Mouse (Mus musculus): Measurements from ENCODE around the gene Tspan32.

Gene Tspan32

DNA sequence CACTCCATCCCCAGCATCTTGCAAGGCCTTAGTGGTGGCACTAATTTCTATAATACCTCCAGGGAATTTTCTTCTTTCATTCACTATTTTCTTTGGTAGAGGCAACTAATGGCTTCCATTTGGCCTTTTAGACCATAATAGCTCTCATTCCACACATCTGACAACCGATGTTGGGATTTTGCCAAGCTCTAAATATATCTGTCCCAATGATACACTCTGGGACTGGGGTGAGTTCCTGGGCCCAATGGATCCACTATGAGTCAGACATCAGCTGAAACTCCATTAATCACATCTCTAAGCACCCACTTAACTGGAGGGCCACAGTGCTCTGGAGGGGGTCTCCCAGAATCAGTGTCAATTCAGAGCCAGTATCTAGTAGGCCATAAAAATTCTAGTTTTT lies 27.0 kb downstream of the Tspan32 start:
- DNase-seq (ENCODE audit: extremely low read depth, low read depth): no peak

- no peak for DNase-seq (ENCODE audit: extremely low read depth, low read depth)
Measured at GRCm38 (mm10) chr7:143033581-143033980, 28.7 kb downstream of the Tspan32 start.

GRCm38 (mm10) chr7:143034112-143034511 lies 29.3 kb downstream of the Tspan32 start:
- no peak for DNase-seq (ENCODE audit: extremely low read depth, low read depth)

GRCm38 (mm10) chr7:143034519-143035450 lies 29.9 kb downstream of the Tspan32 start:
- DNase-seq (ENCODE audit: extremely low read depth, low read depth): no peak

DNA sequence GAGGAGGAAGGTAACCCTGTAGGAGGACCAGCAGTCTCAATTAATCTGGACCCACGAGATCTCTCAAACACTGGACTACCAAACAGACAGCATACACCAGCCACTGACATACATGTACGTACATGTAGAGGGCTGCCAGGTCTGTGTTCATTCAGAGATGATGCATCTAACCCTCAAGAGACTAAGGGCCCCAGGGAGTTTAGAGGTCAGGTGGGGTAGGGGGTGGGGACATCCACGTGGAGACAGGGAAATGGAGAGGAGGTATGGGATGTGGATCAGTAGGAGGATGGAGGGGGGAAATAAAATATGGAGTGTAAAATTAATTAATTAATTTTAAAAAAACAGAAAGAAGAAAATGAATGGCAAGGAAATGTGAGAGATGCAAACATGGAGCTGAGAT lies 31.9 kb downstream of the Tspan32 start:
- no peak for DNase-seq (ENCODE audit: extremely low read depth, low read depth)

- no peak for DNase-seq (ENCODE audit: extremely low read depth, low read depth)
Measured at GRCm38 (mm10) chr7:143037306-143037705, 32.5 kb downstream of the Tspan32 start.

GRCm38 (mm10) chr7:143038174-143038931 lies 33.5 kb downstream of the Tspan32 start:
- peak; percentile 74 for DNase-seq (ENCODE audit: extremely low read depth, low read depth)

DNA sequence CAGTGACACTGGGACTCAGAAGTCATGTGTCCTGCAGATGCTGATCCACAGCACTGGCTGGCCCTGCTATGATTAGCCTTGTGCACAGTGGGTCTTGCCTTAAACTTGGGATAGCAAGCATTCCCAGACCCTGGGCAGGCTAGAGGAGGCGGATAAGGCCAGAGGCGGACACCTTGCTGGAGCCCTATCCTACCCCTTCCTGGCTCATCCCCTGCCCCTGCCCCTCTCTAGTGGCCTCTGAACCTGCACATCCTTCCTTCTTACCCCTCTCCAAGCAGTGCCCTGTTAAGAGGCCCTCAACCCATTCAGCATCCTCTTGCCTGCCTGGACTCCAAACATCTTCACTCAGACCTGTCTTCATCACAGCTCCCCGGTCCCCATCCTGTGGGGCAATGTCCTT lies 35.7 kb downstream of the Tspan32 start:
- DNase-seq (ENCODE audit: extremely low read depth, low read depth): no peak

- no peak for DNase-seq (ENCODE audit: extremely low read depth, low read depth)
Measured at GRCm38 (mm10) chr7:143041138-143041822, 36.4 kb downstream of the Tspan32 start.

- DNase-seq (ENCODE audit: extremely low read depth, low read depth): no peak
Measured at GRCm38 (mm10) chr7:143042089-143042488, 37.2 kb downstream of the Tspan32 start.

- no peak for DNase-seq (ENCODE audit: extremely low read depth, low read depth)
Measured at GRCm38 (mm10) chr7:143042897-143043300, 38.1 kb downstream of the Tspan32 start.

DNA sequence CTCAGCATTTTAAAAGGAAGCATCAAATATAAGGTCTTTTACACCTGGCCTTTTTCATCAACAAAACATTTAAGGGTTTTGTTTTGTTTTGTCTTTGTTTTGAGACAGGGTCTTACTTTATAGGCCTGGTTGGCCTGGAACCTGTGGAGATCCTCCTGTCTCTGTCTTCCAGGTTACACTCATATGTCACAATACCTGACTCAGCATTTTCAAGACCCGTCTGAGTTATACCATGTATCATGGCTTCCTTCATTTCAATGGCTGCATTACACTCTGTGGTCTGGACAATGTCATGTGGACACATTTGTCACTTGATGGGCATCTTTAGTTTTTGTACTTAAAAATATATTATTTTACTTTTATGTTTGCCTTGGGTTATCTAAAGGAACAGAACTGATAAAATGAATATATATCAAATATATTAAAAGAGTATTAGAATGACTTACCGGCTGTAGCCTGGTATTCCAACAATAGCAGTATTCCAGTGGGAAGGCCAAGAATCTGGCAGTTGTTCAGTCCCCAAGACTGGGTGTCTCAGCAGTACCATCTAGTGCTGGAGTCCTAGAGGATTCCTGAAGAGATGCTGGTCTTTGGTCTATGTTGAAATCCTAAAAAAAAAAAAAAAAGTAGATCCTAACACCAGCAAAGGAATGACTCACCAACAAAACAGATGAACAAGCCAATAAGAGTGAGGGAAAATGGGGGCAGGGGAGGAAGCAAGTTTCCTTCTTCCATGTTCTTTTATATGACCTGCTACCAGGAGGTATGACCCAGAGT lies 39.4 kb downstream of the Tspan32 start:
- no peak for DNase-seq (ENCODE audit: extremely low read depth, low read depth)

DNA sequence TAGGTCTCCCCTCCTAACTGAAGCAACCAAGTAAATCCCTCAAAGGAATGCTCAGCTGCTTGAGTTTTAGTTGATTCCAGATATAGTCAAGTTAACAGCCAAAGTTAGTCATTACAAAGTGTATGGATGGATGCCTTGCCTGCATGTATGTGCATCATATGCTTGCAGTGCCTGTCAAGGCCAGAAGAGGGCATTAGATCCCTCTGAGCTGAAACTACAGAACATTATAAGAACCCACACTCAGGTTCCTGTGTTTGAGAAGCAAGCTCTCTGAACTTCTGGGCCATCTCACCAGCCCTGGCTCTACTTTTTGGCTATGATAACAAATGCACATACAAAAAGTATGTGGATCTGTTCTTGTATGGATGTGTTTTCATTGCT lies 40.0 kb downstream of the Tspan32 start:
- no peak for DNase-seq (ENCODE audit: extremely low read depth, low read depth)

- no peak for DNase-seq (ENCODE audit: extremely low read depth, low read depth)
Measured at GRCm38 (mm10) chr7:143046358-143046757, 41.5 kb downstream of the Tspan32 start.

DNA sequence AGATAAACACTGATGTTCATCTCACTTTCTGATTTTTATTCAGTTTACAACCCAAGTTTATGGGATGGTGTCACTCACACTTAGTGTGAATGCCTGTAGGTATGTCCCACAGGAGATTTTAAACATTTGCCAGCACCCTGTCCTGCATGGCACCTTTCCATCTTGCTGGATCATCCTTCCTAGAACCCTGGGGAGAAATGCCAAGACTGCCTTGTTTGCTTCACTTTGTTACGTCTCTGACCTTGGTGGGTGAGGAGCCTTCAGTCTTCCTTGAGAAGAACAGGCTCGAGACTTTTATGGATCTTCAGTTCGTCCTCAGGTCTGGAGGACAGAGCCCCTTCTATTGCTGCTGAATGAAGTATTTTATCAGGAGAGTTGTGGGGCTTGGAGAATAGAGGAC lies 44.5 kb downstream of the Tspan32 start:
- no peak for DNase-seq (ENCODE audit: extremely low read depth, low read depth)

- DNase-seq (ENCODE audit: extremely low read depth, low read depth): no peak
Measured at GRCm38 (mm10) chr7:143049841-143050816, 45.3 kb downstream of the Tspan32 start.

DNA sequence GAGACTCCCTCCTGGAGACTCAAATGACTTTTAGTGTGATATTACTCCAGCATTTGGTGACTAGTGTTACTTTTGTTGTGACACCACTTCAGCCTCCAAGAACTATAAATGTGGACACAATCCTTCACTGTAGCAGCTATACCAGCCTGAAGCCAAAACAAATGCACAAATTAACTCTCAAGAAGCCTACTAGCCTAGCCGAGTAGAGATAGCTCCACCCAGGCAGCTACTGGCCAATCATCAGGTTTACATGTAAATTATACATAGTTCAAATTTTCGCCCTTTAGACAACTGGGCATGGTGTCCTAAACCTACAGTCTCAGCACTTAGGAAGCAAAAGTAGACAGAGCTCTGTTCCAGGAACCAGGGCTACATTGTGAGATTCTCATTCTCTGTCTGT lies 46.5 kb downstream of the Tspan32 start:
- DNase-seq (ENCODE audit: extremely low read depth, low read depth): no peak

DNA sequence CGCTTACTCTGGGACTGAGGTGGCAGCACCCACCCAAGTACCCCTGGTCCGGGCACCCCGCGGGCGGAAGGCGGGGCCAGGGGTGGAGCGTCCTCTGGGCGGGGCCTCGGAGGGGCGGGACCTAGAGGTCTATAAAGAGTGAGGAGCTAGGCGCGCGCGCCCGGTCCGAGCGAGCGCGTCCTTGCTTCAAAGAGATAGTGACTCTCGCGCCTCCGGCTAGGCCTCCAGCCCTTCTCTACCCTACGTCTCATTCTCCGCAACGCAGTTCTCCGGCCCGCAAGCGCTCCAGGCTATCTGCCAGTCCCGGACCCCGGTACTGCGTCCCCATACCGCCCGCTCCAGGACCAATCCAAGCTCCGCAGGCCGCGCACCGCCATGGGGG lies 47.8 kb downstream of the Tspan32 start, which contains the start of gene Cd81:
Cd81 (plus strand) TSS at position 114 of the 382 bp plus-strand sequence.
- DNase-seq (ENCODE audit: extremely low read depth, low read depth): peak; percentile 67

GRCm38 (mm10) chr7:143053008-143053899 lies 48.4 kb downstream of the Tspan32 start:
- no peak for DNase-seq (ENCODE audit: extremely low read depth, low read depth)
